25 mouse cellular contexts compared by ENCODE assay signal in the genomic region with DNA sequence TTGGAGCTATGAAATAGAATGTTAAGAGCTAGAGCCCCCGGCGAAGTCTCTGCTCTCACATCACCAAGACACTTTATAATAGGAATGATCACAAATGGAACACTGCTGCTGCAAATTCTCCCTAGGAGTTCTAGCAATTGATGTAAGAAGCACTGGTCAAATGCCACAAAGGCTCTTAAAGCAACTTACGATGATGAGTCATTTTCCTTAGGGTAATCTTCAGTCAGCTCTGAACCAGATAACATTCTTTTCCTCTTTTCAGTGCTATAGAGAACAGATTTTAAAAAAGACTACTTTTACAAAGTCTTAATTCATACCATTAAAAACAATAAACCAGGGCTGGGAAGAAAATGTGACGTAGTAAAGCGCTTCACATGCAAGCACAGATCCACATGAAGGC. TPM values are rescaled to one million over a fixed set of nuclear protein-coding genes. Genes with fewer than 3 reads are reported as not detected.
DNase-seq lines count a peak whose midpoint lies in the region; ATAC-seq and TF ChIP-seq lines count a peak whose summit lies in the region.
"Had no signal": no experiment of that assay in that cellular context is flagged by ENCODE, and none has a peak within 500 bp of the region (broad histone marks: within the 10 kb centered on the region; RNA-seq: fewer than 3 reads in every experiment).

No protein-coding gene starts in this region.

- H3K79me2 ChIP-seq in MEL (ENCODE audit: control insufficient read depth, insufficient read depth, low read length, poor library complexity) = no peaks in the 10 kb centered on the region

- no peak for TF ChIP-seq POLR2A in testis, adult 2 months (IDR thresholded peaks at IDR 0.05; ENCODE audit: control insufficient read depth, low read depth, low read length)
- no peak for TF ChIP-seq POLR2A in MEL (IDR thresholded peaks at IDR 0.05; ENCODE audit: control insufficient read depth in 1 of 2, insufficient read depth in 1 of 2, low read depth in 1 of 2, low read length in 2 of 2, poor library complexity in 1 of 2)

- 93% methylated on average over 5 of the region's 5 CpGs for WGBS in forebrain, postnatal 0 days

- no peak overlapping the region for H3K4me2 ChIP-seq in forebrain, postnatal 0 days (ENCODE audit: low read depth)
- H3K4me2 ChIP-seq: embryonic facial prominence, embryonic 12.5 days; forebrain, embryonic 13.5 days had no signal

- ATAC-seq in forebrain, postnatal 0 days = no peak
- ATAC-seq: activated CD4-positive, CD25-positive, alpha-beta regulatory T cell, adult 4 months; CD4-positive, CD25-positive, alpha-beta regulatory T cell, adult 4 months; forebrain, embryonic 13.5 days; forebrain, embryonic 16.5 days; Patski had no signal

- TF ChIP-seq RAD21 in MEL (IDR thresholded peaks at IDR 0.05; ENCODE audit: low read depth, low read length) = no peak

- H3K4me1 ChIP-seq in testis, adult 2 months (ENCODE audit: control insufficient read depth, insufficient read depth, low read length) = no peaks in the 10 kb centered on the region
- H3K4me1 ChIP-seq in MEL (ENCODE audit: control insufficient read depth in 1 of 2, insufficient read depth in 2 of 2, low read length in 2 of 2) = no peaks in the 10 kb centered on the region
- H3K4me1 ChIP-seq in forebrain, postnatal 0 days (ENCODE audit: insufficient read depth) = no peaks in the 10 kb centered on the region
- H3K4me1 ChIP-seq: embryonic facial prominence, embryonic 10.5 days; embryonic facial prominence, embryonic 12.5 days; forebrain, embryonic 13.5 days had no signal

- H3K36me3 ChIP-seq in testis, adult 2 months (ENCODE audit: control insufficient read depth, insufficient read depth, low read length) = peaks cover 1% of the 10 kb centered on the region; the same call in 1 of the 2 replicates
- peaks cover 6 to 31% of the 10 kb centered on the region in 2 experiments for H3K36me3 ChIP-seq in MEL (ENCODE audit: control insufficient read depth in 1 of 2, insufficient read depth in 2 of 2, low read length in 2 of 2)
- H3K36me3 ChIP-seq in forebrain, postnatal 0 days (ENCODE audit: insufficient read depth) = peaks cover 62% of the 10 kb centered on the region

- DNase-seq in testis, postnatal 14 days (ENCODE audit: low spot score) = no peak
- DNase-seq in MEL (ENCODE audit: low read depth, low spot score) = peak; percentile 40
- DNase-seq in brain, adult 2 months (ENCODE audit: low read depth, low spot score) = peak; percentile 11
- no peak for DNase-seq in thymus, postnatal 10 days (ENCODE audit: low spot score in 2 of 2)
- DNase-seq in forebrain, postnatal 0 days = no peak
- DNase-seq: adrenal gland, adult 8-10 months; adrenal gland, postnatal 14 days; adrenal gland, postnatal 36 days; B cell, adult 2 months; cerebellum, adult 11 months; cerebellum, adult 18-20 months; cerebellum, adult 8-10 months; cerebellum, adult 9-11 months; cerebellum, postnatal 14 days; cerebellum, postnatal 36 days had no signal

- no peak overlapping the region for H3K9ac ChIP-seq in MEL (ENCODE audit: control insufficient read depth, low read depth, low read length, poor library complexity, severe bottlenecking)
- H3K9ac ChIP-seq in forebrain, postnatal 0 days = no peak overlapping the region
- H3K9ac ChIP-seq: embryonic facial prominence, embryonic 12.5 days; forebrain, embryonic 13.5 days had no signal

- H3K4me3 ChIP-seq in testis, adult 2 months (ENCODE audit: control insufficient read depth, low read depth, low read length) = no peak overlapping the region
- H3K4me3 ChIP-seq in MEL (ENCODE audit: control insufficient read depth in 1 of 2, insufficient read depth in 1 of 2, low read depth in 2 of 2, low read length in 2 of 2) = no peak overlapping the region
- no peak overlapping the region for H3K4me3 ChIP-seq in forebrain, postnatal 0 days (ENCODE audit: low read depth, low read length)
- H3K4me3 ChIP-seq: embryonic facial prominence, embryonic 10.5 days; embryonic facial prominence, embryonic 12.5 days; forebrain, embryonic 13.5 days had no signal

- no peaks in the 10 kb centered on the region for H3K9me3 ChIP-seq in MEL (replicated peaks; ENCODE audit: insufficient read depth, low read length)
- no peaks in the 10 kb centered on the region for H3K9me3 ChIP-seq in forebrain, postnatal 0 days (ENCODE audit: low read length)
- H3K9me3 ChIP-seq: embryonic facial prominence, embryonic 10.5 days; embryonic facial prominence, embryonic 12.5 days; forebrain, embryonic 13.5 days; G1E had no signal

- peak in 1 of 2 experiments; percentile 55; a peak in 2 of 4 replicates for TF ChIP-seq EP300 in MEL (IDR thresholded peaks at IDR 0.05; ENCODE audit: low read depth in 1 of 2, low read length in 2 of 2)

- H3K27ac ChIP-seq in testis, adult 2 months (ENCODE audit: control insufficient read depth, insufficient read depth, low read depth, low read length) = peak overlapping the region; percentile 54
- no peak overlapping the region for H3K27ac ChIP-seq in MEL (ENCODE audit: control insufficient read depth, low read depth, low read length)
- H3K27ac ChIP-seq in forebrain, postnatal 0 days (ENCODE audit: low read depth, low read length) = no peak overlapping the region
- H3K27ac ChIP-seq: embryonic facial prominence, embryonic 10.5 days; embryonic facial prominence, embryonic 12.5 days; forebrain, embryonic 13.5 days had no signal

- no peaks in the 10 kb centered on the region for H3K27me3 ChIP-seq in testis, adult 2 months (ENCODE audit: control insufficient read depth, insufficient read depth, low read length)
- no peaks in the 10 kb centered on the region for H3K27me3 ChIP-seq in MEL (ENCODE audit: control insufficient read depth in 1 of 2, insufficient read depth in 2 of 2, low read length in 2 of 2)
- no peaks in the 10 kb centered on the region for H3K27me3 ChIP-seq in forebrain, postnatal 0 days (ENCODE audit: insufficient read depth, low read length)
- H3K27me3 ChIP-seq: CH12.LX; embryonic facial prominence, embryonic 12.5 days; forebrain, embryonic 13.5 days; Patski had no signal

- no peak for TF ChIP-seq CTCF in testis, adult 2 months (IDR thresholded peaks at IDR 0.05; ENCODE audit: control insufficient read depth, insufficient read depth, insufficient replicate concordance, low read depth, low read length)
- no peak for TF ChIP-seq CTCF in MEL (IDR thresholded peaks at IDR 0.05 in 2 of 3, conservative IDR thresholded peaks at IDR 0.05 in 1 of 3; ENCODE audit: control insufficient read depth in 1 of 3, insufficient read depth in 1 of 3, low read depth in 2 of 3, low read length in 3 of 3, poor library complexity in 1 of 3, severe bottlenecking in 1 of 3)
- no peak for TF ChIP-seq CTCF in forebrain, postnatal 0 days (IDR thresholded peaks at IDR 0.05; ENCODE audit: low read depth)

TF ChIP-seq in MEL, 35 proteins besides CTCF, POLR2A, EP300 and RAD21:
- TF ChIP-seq GATA1 (IDR thresholded peaks at IDR 0.05; ENCODE audit: low read depth, low read length) (peak; percentile 45; the same call in 1 of the 2 replicates), ELF1 (IDR thresholded peaks at IDR 0.05; ENCODE audit: low read depth, low read length) (no peak), JUND (IDR thresholded peaks at IDR 0.05; ENCODE audit: low read depth, low read length) (0 out of 2 replicates have a peak, but pooled peaks have one; percentile 61), NELFE (IDR thresholded peaks at IDR 0.05; ENCODE audit: low read depth, low read length) (no peak), ZKSCAN1 (IDR thresholded peaks at IDR 0.05; ENCODE audit: low read depth, low read length) (no peak), SMC3 (IDR thresholded peaks at IDR 0.05; ENCODE audit: low read depth, low read length) (no peak), TBP (IDR thresholded peaks at IDR 0.05; ENCODE audit: low read depth, low read length) (no peak), ZNF384 (IDR thresholded peaks at IDR 0.05; ENCODE audit: low read depth, low read length) (no peak), HCFC1 (IDR thresholded peaks at IDR 0.05; ENCODE audit: low read depth, low read length) (no peak), MAFK (IDR thresholded peaks at IDR 0.05; ENCODE audit: borderline replicate concordance, low read depth, low read length) (no peak)

RNA-seq across cellular contexts. Expression of a gene that starts 20.1 kb away (rescaled TPM):
- 22.4 and 26.6 TPM in 2 replicates for polyA plus RNA-seq in testis, adult 2 months (2012; rRNA removed)
- 62.7 and 65.1 TPM in 2 replicates for total RNA-seq in MEL (2012; rRNA removed)
- polyA plus RNA-seq in MEL (2012; ENCODE audit: insufficient read depth in 1 of 2, insufficient read length in 2 of 2, low read depth in 1 of 2, low replicate concordance in 2 of 2, missing spikeins in 1 of 2) = 10 to 100 TPM in 1 of 2 experiments, not detected in 1; 85.0 TPM
- total RNA-seq in forebrain, postnatal 0 days (2014; rRNA removed) = 32.2 and 39.1 TPM in 2 replicates
- polyA plus RNA-seq in forebrain, postnatal 0 days (2015; fragmentation: Nextera tagmentation; extraction: Ambion mirVana) = 49.0 and 52.3 TPM in 2 replicates

RNA-seq across cellular contexts. Expression of a gene that starts 56.9 kb away (rescaled TPM):
- polyA plus RNA-seq in testis, adult 2 months (2012; rRNA removed) = 69.7 and 84.0 TPM in 2 replicates
- total RNA-seq in MEL (2012; rRNA removed) = 0.13 and 0.15 TPM in 2 replicates
- polyA plus RNA-seq in MEL (2012; ENCODE audit: insufficient read depth in 1 of 2, insufficient read length in 2 of 2, low read depth in 1 of 2, low replicate concordance in 2 of 2, missing spikeins in 1 of 2) = under 1 TPM in 1 of 2 experiments, not detected in 1; 0.77 TPM
- 5.3 and 5.8 TPM in 2 replicates for total RNA-seq in forebrain, postnatal 0 days (2014; rRNA removed)
- polyA plus RNA-seq in forebrain, postnatal 0 days (2015; fragmentation: Nextera tagmentation; extraction: Ambion mirVana) = 3.4 and 6.0 TPM in 2 replicates
- polyA plus RNA-seq: G1E had no signal

RNA-seq across cellular contexts. Expression of a gene that starts 58.3 kb away (rescaled TPM):
- 23.7 and 23.8 TPM in 2 replicates for polyA plus RNA-seq in testis, adult 2 months (2012; rRNA removed)
- total RNA-seq in MEL (2012; rRNA removed) = 24.0 and 27.7 TPM in 2 replicates
- 10 to 100 TPM; 17.8 to 77.6 TPM for polyA plus RNA-seq in MEL (2012; ENCODE audit: insufficient read depth in 1 of 2, insufficient read length in 2 of 2, low read depth in 1 of 2, low replicate concordance in 2 of 2, missing spikeins in 1 of 2)
- 30.2 and 32.8 TPM in 2 replicates for total RNA-seq in forebrain, postnatal 0 days (2014; rRNA removed)
- polyA plus RNA-seq in forebrain, postnatal 0 days (2015; fragmentation: Nextera tagmentation; extraction: Ambion mirVana) = 11.8 and 17.6 TPM in 2 replicates

Comparison
In these comparisons a context has a peak if more than half of its experiments do, and no peak if none do; other contexts are left out.
1. DNase-seq: peak in MEL (single experiment) and brain, adult 2 months (single experiment); none in testis, postnatal 14 days (single experiment), thymus, postnatal 10 days (0 of 2) and forebrain, postnatal 0 days (single experiment).
2. RNA of a gene that starts 56.9 kb away (polyA plus RNA-seq): 69.7 to 84.0 TPM in testis, adult 2 months; 3.4 to 6.0 TPM in forebrain, postnatal 0 days and 0.77 TPM in MEL; every median in the first group is over 10 times any median in the second.